Mouse (Mus musculus) erythroid progenitor cell, adult 5-6 weeks (primary cell): Measurements from ENCODE around the gene Nck2. TPM values are rescaled to one million over a fixed set of nuclear protein-coding genes. Genes with fewer than 3 reads are reported as not detected.

Experiments used
- total RNA-seq, 2 experiments: library from RNA; stranded (forward) in 1 of 2; stranded (reverse) in 1 of 2; fragments of 150-400 nt in 1 of 2; fragments of 186-747, 209-891 nt in 1 of 2; gene quantifications; 2 replicates each; pipeline versions ENCODE4 v1.2.3 to v1.2.4; 2015 to 2017; ENCODE audit warnings: low replicate concordance in 2 of 2

The Nck2 gene
- total RNA-seq, 2 experiments from 2014 or later = 1.2 to 3.4 TPM

Other genes starting within 250 kb of the Nck2 start
- gene Fhl2, start 247.6 kb upstream of the Nck2 start, total RNA-seq (2015; ENCODE audit: low replicate concordance) = 1.7 TPM in 1 of 2 replicates, not detected in the other
- 0.39 TPM in 1 of 2 replicates, not detected in the other for gene Fhl2, start 247.6 kb upstream of the Nck2 start, total RNA-seq (2017; ENCODE audit: low replicate concordance)